Mouse (Mus musculus) left cerebral cortex, adult 8-10 months (tissue): ENCODE measurements at regions not wholly inside any gene's neighbourhood (a gene's known extent, or its start where the extent isn't known, plus 50 kb on each side); places are given as distances from the start of the nearest gene placed in this dataset.

ENCODE experiments used
- DNase-seq, 2 experiments: peaks; one replicate each; pipeline ENCODE4 v3.0.0; 2022; ENCODE audit warnings: low spot score in 2 of 2

DNA sequence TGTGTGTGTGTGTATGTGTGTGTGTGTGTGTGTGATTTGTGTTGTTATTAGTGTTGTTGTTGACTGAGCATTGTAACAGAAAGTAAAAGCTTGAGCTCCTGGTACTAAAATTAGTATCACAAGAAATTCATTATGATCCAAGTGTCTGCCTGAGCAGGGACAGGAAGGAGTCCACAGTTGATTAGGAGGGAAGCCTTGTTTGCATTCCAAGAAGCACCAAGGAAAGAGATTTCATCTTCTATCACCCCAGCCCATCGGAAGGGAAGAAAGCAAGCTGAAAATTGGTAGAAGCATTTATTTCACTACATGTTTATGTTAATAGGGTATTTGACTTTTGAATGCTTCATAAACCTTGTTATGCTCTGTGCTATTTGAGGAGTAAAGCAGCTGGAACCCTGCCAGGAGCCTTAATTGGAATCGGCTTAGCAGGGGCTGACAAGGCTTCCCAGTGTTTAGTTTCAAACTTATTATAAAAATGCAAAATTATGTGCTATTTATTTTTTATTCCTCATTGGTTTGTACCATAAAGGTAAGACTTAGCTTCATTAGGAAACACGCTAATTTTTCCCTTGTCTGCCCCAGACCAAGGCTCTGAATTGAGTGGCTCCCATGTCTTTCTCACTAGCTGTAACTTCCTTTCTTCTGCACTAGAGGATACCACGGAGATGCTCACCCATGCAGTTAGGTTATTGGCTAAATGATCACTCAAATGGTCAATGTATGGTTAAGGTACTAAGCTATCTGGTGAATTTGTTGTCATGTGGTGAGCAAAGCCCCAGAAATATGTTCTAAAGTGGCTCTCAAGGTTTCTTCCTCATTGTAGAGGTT is 318.6 kb downstream of the Serpinb8 start:
- no peak for DNase-seq

GRCm38 (mm10) chr1:107914671-107915590 is 325.1 kb downstream of the Serpinb8 start:
- DNase-seq = peak in 1 of 2 experiments; percentile 8

- DNase-seq = no peak
Measured at GRCm38 (mm10) chr1:107917037-107917436, 327.2 kb downstream of the Serpinb8 start.

DNA sequence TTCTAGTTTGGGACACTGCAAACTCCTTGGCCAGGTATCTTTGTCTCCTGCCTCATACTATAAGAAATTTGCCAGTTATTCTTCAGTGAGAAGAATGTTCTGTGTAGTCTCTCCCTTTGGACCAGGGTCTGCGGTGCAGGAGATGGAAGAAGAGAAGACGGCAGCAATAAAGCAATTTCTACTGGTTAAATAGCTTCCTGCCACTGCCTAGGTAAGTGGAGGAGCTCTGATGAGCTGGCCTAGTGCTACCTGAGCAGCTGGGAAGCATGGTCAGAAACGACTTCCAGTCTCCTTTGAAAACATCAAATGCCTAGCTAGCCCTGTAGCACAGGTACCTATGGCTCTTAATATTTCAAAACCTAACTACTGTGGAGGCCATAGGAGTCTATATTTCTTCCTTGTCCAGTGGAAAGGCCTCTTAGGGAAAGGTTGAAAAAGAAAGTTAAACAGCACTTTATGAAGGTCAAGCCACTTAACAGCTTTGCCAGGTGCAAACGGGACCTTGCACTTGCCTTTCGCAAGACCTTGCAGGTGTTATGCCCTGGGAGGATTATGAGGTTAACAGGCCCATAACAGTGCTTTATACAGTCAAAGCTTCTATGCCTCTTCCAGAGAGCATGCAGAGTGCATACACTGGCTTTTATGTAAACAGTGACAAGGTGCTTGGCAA is 351.9 kb downstream of the Serpinb8 start:
- DNase-seq = no peak

GRCm38 (mm10) chr1:107946204-107946939 is 356.6 kb downstream of the Serpinb8 start:
- no peak for DNase-seq

DNA sequence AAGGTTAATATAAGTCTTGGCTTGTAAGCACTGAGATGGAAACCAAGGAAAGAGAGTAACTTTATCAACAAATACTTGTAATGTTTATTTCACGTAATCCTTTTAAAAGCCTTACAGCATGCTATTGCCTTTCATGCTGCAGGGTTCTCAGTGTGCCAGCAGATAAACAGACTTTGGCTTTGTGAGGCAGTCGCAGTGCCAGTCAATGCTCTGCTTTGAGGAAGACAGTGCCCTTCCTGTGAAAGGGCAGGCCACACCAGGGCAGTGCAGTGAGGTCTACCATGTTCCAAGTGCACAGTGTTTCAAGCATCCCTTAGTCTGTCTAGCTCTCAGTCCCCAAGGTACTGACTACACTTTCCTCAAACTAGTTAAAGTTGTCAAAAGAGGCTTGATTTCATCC is 360.6 kb downstream of the Serpinb8 start:
- DNase-seq = no peak

DNA sequence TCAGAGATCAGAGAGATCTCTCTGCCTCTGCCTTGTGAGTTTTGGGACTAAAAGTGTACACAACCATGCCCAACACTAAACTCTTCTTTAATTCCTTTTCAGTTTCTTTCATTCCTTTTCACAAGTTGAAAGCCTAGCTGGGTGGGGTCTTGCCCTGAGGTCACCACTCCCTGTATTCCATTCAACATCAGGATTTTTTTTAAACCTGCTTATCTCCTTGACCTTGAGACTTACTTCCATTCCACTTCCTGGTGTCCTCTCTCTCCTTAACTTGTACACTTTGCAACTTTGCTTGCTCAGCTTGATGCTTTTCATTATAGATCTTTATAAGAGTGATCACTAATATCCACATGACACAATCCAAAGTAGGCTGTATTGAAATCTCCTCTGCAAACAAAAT is 371.2 kb downstream of the Serpinb8 start:
- no peak for DNase-seq

DNA sequence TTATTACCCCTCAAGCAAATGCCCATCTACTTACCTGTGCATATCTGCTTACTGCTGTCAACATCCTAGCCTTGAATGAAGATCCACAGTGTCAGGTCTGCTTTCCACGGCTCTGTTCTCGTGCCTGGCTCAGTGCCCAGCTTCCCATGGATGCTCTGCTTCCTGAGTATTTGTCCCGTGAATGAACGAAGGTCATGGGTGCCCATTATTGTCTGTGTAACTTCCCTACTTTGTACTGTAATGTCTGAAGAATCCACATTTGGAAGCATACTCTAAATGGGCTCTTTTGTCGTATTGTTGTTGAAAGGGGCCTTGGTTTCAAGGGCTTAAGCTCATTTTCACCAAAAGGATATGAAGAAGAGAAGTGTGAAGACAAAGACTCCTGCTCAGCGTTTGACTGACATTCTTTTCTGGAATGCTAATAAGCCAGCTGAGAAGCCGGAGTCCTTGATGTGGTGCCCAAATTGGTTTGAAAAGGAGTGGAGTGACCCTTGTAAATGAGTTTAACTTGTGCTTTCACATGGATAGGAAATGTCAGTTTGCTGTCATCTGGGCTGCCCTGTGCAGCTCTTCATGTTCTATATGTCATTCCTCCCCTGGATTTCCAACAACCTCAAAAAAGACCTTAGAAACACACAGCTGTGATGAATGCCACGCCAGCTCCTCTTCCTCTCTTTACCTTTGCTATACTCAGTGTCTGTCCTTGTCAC is 386.0 kb downstream of the Serpinb8 start:
- no peak for DNase-seq

DNA sequence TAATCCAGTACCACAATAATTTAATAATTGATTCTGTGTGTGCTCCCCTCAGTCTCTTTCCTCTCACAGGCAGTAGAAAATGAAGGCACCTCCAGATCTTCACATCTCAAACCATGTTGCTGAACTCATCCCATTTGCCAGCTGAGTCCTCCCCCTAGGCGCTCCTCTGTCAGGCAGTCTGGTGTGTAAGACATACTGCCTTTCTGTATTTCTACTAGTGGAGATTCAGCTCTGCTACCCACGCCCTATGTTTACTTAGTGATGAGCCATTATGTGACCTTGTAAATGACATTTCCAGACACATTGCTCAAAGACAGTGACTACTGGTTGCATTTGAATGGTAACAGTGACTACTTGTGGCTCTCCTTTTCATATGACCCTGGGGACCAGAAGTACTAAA is 387.9 kb downstream of the Serpinb8 start:
- DNase-seq = no peak

GRCm38 (mm10) chr1:107978411-107978810 is 388.6 kb downstream of the Serpinb8 start:
- DNase-seq = no peak

DNA sequence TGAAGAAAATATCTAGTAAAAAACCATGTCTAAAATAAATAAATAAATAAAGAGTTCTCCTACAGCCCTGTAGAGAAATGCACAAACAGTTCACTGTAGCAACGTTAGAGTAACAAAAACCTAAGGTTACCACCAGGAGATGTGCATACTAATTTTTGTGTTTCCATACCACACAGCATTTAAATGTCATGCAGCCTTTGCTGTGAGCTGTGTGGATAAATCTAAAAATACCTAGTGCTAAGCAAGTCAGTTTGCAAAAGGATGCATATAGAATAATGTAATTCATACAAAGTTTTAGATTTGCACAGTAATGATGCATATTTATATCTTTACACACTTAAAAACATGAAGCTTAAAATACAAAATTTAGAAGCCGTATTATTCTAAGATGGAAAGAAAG is 395.8 kb downstream of the Serpinb8 start:
- no peak for DNase-seq

GRCm38 (mm10) chr1:107988076-107988475 is 398.3 kb downstream of the Serpinb8 start:
- DNase-seq = no peak

DNA sequence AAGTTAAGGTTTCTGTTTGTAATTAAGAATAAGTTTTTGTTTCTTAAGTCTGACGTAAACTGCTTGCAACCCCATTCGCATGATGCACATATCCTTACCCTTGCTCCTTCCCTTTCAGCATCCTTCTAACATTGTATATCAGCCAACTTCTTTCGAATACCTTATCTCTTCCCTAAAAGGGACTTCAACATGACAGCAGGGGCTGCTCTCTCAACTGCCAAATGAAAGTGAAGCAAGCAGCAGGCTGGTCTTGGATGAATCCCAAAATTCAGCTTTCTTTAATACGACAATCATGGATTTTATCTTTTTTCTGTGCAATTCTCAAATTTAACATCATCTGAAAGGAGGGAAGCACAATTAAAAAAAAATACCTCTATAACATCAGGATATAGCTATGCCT is 403.2 kb downstream of the Serpinb8 start:
- no peak for DNase-seq

- DNase-seq = no peak
Measured at GRCm38 (mm10) chr1:108023721-108024353, 434.0 kb downstream of the Serpinb8 start.

DNA sequence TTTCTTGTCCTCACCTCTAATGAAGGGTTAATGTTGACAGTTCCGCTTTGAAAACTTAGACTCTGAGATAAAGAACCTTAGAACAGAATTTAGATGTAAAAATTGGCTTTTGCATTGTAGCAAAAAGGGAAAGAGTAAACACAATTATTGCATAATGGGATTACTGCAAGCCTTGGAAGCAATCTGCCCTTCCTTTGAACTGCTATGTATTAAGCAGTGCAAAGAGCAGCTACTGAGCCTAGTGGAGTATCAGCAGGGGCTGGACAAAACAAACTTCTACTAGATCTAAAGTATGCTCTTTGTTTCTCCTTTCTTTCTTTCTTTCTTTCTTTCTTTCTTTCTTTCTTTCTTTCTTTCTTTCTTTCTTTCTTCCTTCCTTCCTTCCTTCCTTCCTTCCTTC is 434.9 kb downstream of the Serpinb8 start:
- DNase-seq = no peak

GRCm38 (mm10) chr1:108026461-108026860 is 436.7 kb downstream of the Serpinb8 start:
- no peak for DNase-seq

- DNase-seq = no peak
Measured at GRCm38 (mm10) chr1:108046194-108046593, 456.4 kb downstream of the Serpinb8 start.

DNA sequence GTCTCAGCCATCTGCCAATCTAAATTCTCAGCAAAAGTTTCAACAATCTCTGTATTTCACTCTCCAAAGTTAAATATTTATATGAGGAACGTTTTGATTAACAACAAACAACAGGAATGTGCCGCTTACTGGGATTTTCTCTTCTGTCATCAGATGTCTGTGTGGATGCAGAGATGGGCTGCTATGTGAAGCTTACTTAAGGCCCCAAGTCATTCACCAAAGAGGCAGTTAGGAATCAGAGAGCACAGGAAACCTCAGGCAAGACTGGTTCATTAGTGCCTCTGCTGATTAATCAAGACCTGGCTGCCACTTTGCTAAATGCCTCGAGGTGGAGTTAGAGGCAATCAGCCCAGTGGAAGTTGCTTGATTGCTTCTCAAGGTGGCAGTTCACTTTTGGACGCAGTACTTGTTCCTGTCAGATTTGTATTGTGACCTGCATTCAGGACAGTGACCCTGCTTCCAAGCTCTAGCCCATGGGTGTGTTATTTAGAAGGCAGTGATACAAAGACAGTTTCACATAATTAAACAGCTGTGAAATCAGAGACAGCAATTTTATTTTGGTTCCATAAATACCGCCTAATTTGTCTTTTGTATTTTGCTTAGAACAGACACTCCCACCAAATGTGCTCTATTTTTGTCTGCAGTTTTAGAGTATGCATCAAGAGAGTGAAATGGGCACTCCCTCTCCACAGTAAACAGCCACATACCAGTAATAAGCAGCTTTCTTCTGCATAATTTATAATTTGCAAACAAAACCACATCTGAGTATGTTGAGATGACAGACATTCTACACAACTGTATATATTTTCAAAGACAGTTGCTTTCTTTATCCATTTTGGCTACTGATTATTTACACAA is 457.3 kb downstream of the Serpinb8 start:
- DNase-seq = no peak

DNA sequence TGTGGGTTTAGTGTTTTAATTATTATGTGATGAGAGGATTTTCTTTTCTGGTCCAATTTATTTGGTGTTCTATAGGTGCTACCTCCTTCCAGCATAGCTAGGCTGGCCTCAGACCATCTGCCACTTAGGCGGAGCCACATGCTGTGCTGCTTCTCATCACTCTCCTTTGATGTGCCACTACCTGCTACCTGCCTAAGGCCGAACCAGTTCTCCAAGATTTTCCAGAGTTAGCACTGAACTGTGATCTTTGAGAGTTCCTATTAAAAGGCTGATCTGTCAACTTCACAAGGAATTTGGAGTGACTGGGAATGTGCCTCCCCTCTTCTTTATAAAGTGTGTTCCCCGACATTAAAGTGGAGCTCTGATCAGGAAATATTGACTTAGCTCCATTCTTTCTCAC is 504.8 kb downstream of the Serpinb8 start:
- no peak for DNase-seq
